Mouse (Mus musculus) embryo, embryonic 10.5 days (tissue): Measurements from ENCODE around the gene Gm21897.
"Not testable (repeated sequence)": the region's sequence is repeated elsewhere in the genome, so short reads cannot be mapped to it uniquely, and the experiment has no call there.

Experiments
- DNase-seq: peaks from one replicate; pipeline ENCODE4 v3.0.0-alpha.2; 2015; ENCODE audit warnings: low spot score

The Gm21897 gene

DNA sequence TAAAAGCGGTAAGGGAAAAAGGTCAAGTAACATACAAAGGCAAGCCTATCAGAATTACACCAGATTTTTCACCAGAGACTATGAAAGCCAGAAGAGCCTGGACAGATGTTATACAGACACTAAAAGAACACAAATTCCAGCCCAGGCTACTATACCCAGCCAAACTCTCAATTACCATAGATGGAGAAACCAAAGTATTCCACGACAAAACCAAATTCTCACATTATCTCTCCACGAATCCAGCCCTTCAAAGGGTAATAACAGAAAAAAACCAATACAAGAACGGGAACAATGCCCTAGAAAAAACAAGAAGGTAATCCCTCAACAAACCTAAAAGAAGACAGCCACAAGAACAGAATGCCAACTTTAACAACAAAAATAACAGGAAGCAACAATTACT lies at the start of gene Gm21897:
Gene Gm21897 (plus strand): TSS at position 301 of the 400 bp plus-strand sequence.
- not testable (repeated sequence) for DNase-seq

DNA sequence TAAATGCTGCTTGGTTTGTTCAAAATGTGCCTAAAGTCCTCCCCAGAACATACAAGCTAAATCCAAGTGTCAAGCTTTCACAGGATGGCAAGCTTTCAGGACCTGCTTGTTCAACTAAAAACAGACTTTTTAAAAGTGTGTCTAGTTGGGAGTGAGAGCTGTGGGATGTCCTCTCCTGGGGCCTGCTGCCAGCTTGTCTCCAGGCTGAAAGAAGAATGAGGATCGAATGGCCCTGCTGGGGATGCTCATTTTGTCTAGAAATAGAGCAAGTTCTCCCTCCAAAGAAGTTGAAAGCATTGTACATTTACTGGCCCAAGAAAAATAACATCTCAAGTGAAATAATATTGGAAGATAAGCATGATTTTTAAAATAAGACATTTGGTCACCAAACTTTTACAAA lies 45.0 kb upstream of the Gm21897 start:
- no peak for DNase-seq

DNA sequence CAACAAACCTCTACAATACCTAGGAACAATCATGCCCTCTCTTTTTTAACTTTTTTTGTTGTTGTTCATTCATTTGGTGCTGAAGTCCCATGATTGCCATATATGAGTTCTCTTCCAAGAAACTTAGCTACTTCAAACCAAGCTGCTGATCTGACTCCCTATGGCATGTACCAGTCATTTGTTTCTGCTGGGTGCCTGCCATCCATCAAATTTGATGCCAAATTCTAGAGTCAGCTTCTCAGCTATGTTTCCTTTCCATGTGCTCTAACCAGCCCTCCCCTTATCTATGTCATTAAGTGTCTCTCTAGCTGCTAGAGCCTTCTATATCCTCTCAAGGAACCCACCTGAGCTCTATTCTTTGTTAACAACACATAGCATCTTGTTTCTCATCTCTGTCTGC lies 39.8 kb upstream of the Gm21897 start:
- no peak for DNase-seq

DNA sequence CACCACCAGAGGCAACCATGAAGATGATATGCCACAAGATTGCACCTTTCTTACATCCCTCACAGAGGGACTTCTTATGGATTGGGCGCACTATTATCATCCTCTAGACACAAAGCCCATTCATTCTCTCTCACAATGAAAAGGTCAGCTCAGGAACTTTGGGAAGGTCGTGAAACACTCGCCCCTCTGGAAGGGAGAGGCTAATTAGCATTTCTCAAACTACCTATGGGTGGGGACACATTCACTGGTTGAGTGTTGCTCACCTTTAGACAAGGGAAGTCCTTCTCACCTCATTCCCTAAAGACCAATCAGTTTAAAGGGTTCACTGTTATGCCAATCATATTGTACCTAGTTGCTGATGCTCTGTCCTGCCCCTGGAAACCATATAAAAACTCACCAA lies 24.2 kb upstream of the Gm21897 start:
- DNase-seq = no peak

DNA sequence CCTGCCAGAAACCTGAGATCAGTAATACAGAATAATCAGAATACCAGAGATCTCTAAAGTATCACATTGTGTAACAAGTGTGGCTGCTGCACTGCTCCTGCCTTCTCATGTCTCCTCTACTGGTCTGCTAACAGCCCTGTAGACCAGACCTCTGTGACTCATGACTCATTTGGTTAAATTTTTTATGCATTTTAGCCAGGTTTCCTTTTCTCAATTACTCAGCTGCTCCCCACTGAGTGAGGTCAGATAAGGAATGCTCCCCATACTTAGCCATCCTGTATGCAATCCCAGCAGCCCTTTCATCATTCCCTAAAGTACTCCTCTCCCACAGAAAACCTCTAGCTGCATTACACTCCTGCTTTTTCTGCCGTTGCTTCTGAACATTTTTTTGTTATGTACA lies 23.0 kb upstream of the Gm21897 start:
- DNase-seq = no peak

DNA sequence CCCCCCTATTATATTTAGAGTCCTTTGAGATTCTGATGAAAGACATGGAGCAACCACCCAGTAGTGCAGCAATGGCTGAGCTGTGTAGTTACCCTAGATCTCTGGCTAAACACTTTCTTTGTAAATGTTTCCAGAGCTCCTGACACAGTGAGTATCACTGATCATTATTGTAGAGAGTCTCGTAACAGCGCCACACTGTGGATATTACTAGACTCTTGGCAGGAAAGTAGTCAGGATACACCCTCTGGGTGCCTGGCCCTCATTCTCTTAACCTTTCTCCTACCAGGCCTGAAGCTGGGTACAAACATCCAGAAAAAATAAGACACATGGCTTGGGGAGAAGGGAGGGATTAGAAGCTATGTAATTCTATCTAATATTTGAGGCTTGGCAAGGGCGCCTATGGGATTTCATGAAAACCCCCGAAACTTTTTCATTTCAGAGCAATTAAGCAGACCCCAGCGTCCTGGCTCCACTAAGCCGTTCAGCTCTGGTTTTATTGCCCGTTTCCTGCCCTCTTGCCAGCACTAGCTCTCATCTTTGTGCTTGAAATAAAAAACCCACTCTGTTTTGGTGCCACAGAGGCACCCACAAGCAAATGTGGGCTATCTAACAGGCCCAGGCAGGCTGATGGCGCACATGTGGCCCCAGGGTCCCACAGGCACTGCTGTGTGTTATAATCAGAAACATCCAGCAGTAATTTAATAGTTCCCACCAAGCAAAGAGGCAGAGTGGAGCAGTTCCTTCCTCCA lies 22.2 kb upstream of the Gm21897 start:
- DNase-seq = peak; percentile 75

DNA sequence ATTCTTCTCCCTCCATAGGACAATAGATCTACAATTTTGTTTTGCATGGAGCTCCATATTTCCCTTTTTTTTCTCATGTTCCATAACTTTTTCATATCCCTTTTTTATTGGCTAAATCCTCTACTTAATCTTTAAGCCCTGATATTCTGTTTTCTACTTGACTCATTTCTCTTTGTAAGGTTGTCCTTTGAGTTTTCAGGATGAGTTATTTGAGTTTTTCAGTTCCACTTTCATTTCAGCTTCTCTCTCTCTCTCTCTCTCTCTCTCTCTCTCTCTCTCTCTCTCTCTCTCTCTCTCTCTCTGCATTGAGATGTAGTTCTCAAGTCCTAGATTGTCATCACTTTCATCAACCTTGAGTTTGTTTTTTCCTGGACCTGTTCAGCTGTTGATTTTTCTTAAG lies 17.3 kb downstream of the Gm21897 start:
- no peak for DNase-seq

DNA sequence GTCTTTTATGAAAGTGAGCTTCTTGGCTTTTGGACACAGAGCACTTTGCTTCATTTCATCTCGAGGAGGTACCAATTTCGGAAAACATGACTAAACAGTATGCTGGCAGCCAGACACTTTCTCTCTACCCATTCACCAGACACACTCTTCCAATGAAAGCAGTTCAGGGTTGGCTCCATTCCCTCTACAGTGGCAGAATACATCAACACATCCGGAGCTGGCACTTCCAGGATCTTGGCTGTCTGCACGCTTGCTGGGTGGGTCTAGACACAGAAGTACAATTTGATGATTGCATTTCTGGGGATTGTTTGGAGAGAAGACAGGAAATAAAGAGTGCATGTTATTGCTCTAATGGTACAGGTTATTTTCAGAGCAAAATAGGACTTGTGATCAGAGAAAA lies 21.8 kb downstream of the Gm21897 start:
- no peak for DNase-seq

DNA sequence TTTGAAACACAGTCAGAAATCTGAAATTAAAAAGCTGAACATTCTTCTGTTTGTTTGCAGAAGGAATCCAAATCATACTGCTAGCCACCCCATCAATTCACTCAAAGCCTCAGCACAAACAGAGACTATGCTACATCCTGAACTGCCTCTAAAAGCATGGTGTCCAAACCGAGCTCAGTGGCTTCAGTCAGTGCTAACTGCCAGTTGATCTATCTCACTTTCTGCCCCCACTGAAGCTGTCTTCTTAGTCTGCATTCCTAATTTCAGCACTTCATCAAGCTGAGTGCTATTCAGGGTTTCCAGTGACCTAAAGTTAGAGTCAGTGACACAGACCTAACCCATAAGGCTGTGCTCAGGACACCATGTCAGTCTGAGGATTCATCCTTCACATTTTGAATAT lies 28.8 kb downstream of the Gm21897 start:
- no peak for DNase-seq

DNA sequence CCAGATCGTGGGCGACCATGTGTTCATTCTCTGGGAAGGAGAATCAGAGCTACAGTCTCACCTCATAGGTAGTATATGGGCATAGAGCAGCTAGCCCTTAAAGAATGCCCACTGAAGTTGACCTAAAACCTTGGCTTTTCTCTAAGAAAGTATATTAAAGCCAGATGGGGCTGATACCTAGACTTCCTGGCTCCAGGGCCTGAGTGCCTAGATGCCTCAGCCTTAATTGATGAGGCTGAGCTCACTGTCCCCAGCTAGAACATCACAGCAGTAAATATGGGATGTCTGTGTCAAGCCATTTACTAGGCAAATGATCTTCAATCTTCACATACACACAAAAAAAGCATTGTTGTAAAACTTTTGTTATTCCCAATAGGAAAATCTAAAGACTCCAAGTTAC lies 32.1 kb downstream of the Gm21897 start:
- DNase-seq = peak; percentile 4

DNA sequence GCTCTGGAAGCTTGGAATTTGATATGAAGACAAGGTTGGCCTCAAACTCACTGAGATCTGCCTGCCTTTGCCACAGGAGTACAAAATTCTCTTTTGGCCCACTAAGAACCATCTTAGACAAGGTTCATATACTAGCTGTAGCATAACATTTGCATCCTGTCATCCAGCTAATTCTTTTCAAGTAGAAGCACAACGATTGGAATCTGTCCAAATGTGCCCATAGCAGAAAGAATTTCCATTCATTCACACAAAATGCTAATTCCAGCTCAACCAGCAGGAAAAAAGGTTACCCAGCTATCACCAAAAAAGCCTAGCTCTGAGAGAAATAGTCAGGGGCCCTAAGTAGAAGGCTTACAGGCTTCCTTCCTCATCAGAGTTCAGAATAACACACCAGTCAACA lies 34.0 kb downstream of the Gm21897 start:
- DNase-seq = no peak

DNA sequence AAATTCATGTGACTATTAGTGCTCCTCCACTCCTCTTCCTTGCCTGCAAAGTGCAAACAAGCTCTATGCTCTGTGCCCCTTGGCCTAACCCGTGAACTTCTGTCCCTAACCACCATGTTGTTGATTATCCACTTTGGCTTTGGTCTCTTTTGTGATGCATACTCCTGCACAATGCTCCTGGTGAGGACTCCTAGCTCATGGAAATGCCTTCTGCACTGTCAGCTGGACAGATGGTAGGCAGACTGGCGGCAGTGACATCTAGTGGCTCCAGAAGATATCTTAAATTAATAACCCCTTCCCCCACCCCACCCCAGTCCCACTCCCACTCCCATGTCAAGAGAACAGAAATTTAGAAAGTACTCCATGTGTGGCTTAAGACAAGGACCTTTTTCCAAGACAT lies 35.1 kb downstream of the Gm21897 start:
- DNase-seq = no peak

DNA sequence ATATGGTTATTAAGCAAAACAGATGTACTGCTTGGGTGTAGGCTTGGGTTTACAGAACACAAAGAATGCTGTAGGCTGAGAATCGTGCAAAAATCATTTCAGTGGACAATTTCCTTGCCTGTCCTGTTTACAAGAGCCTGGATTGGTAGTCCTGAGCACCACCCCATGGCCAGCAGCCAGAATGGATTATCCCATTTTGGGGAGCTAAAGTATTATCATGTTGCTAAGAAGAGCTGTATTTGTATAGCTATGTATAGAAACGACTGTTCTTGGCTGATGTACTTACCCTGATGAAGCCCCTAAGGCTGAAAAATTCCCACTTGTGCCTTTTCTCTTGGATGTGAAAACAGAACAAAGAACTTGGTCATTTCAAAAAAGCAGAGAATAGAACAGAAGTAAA lies 37.6 kb downstream of the Gm21897 start:
- DNase-seq = no peak

DNA sequence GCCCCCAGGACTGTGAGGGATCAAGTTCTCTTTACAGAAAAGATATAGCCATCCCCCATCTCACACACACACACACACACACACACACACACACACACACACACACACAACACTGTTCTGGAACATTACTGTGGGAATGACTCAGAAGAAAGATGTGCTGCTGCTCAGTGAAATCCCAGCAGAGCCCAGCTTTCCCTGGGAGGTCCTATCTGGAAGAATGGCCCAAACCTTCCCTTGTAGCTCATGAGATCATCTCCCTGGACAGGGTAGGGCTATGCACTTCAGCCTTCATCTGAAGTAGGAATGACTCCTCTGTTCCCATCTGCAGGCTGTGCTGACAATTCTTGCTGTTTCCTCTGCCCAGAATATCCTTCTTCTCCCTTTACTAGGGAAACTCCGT lies 38.1 kb downstream of the Gm21897 start:
- no peak for DNase-seq

DNA sequence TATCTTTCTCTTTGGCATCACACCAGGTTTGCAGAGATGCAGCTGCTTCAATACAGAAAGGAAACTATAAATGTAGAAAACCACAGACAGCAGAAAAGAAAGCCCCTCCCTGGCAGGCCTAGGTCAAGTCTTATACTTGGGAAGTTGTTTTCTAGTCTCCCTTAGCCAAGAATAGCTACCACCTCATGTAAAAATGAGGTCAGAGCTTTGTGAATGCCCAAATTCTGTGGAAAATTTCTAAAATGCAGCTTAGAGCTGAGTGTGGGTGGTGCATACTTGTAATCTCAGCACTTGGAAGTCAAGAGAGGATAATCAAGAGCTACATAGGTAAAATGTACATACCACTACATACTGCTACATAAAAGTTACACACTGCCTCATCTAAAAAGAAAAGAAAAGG lies 40.5 kb downstream of the Gm21897 start:
- DNase-seq = no peak

DNA sequence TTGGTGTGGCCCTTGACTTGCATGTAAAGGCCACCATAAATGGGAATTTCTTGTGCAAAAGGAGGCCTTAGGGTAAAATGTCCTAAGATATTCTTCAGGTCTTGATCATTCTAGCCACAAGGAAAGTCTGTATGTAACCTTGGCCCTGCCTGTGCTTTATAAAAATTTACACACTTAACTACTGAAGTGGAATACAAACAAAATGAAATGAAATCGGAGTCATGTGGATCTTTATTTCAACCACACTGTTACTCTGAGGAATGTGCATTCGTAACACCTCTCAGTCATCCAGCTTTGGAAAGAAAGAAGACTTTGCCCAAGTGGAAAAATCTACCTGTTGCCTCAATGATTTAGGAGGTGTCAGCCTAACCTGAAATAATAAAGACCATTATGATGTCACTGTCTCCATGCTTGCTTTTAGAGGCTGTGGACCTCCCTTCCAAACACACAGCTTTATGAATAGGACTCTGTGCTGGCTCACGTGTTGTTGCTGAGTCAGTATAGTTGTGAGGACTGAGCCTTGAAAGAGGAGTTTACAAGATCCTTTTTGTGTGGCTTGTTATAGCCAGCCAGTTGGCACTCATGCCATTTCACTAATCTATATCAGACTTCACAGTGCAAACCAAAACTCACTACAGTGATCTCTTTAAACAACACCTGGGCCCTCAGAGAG lies 42.0 kb downstream of the Gm21897 start:
- DNase-seq = no peak

DNA sequence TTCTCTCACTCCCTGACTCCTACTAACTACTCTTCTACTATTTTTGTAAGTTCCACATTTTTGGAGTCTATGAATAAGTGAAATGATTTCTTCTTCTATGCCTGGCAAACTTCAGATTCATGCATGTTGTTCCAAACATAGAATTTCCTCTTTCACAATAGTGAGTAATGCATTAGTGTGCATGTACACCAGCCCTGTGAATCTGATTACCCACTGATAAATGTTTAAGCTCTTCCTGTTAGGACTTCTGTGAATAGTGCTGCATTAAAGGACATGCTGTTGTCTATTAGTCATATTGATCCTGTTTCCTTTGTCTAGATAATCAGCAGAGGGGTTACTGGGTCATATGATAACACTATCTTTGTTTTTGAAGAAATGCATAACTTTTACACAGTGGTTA lies 43.6 kb downstream of the Gm21897 start:
- DNase-seq = no peak
